Mouse (Mus musculus) spleen, adult 2 months (tissue): ENCODE data around the gene Dctd.

Experiments
- CTCF ChIP-seq: fragments of 200-500 bp; IDR thresholded peaks from 2 replicates; pipeline ENCODE4 v1.5.1; 2011; ENCODE audit warnings: mild to moderate bottlenecking, inconsistent platforms; ENCODE audit not compliant: insufficient read depth, insufficient read length, insufficient replicate concordance; ENCODE audit errors: extremely low read depth
- POLR2A ChIP-seq: fragments of 200-500 bp; IDR thresholded peaks from 2 replicates; pipeline ENCODE4 v1.6.1; 2011; ENCODE audit warnings: low read depth, low read length, inconsistent platforms

- no peak for TF ChIP-seq CTCF
- TF ChIP-seq POLR2A = no peak
Observed at GRCm38 (mm10) chr8:48063526-48064072, 35.3 kb upstream of the Dctd start.
